Comparison of ENCODE assay signal across 24 mouse cellular contexts in genomic region chr3:51517467-51517866, GRCm38 (mm10). TPM values are rescaled to one million over a fixed set of nuclear protein-coding genes. Genes with fewer than 3 reads are reported as not detected.
DNase-seq lines count a peak whose midpoint lies in the region; ATAC-seq and TF ChIP-seq lines count a peak whose summit lies in the region.
"Had no signal": no experiment of that assay in that cellular context is flagged by ENCODE, and none has a peak within 500 bp of the region (broad histone marks: within the 10 kb centered on the region; RNA-seq: fewer than 3 reads in every experiment).

No protein-coding gene starts in this region.

- H3K9ac ChIP-seq in stomach, embryonic 15.5 days = no peak overlapping the region
- no peak overlapping the region for H3K9ac ChIP-seq in stomach, postnatal 0 days (ENCODE audit: low read length)
- no peak overlapping the region for H3K9ac ChIP-seq in intestine, embryonic 14.5 days (ENCODE audit: low read length)
- 0 out of 2 replicates have a peak overlapping the region, but pooled peaks have one; percentile 37 for H3K9ac ChIP-seq in liver, embryonic 13.5 days
- no peak overlapping the region for H3K9ac ChIP-seq in stomach, embryonic 16.5 days (ENCODE audit: low read length)
- H3K9ac ChIP-seq: embryonic facial prominence, embryonic 12.5 days; forebrain, embryonic 13.5 days; heart, embryonic 15.5 days; limb, embryonic 12.5 days; lung, embryonic 15.5 days had no signal

- no peaks in the 10 kb centered on the region for H3K27me3 ChIP-seq in stomach, embryonic 15.5 days (replicated peaks)
- no peaks in the 10 kb centered on the region for H3K27me3 ChIP-seq in stomach, postnatal 0 days (ENCODE audit: control insufficient read depth, insufficient read depth, low read length)
- H3K27me3 ChIP-seq in intestine, embryonic 14.5 days (replicated peaks; ENCODE audit: control insufficient read depth, insufficient read depth, low read length) = no peaks in the 10 kb centered on the region
- no peaks in the 10 kb centered on the region for H3K27me3 ChIP-seq in liver, embryonic 13.5 days
- no peaks in the 10 kb centered on the region for H3K27me3 ChIP-seq in stomach, embryonic 16.5 days (ENCODE audit: control insufficient read depth, insufficient read depth, low read length)
- H3K27me3 ChIP-seq: embryonic facial prominence, embryonic 12.5 days; forebrain, embryonic 13.5 days; heart, embryonic 15.5 days; limb, embryonic 12.5 days; lung, embryonic 15.5 days had no signal

- no peak overlapping the region for H3K4me3 ChIP-seq in stomach, embryonic 15.5 days (replicated peaks)
- H3K4me3 ChIP-seq in stomach, postnatal 0 days (ENCODE audit: low read depth, low read length) = no peak overlapping the region
- H3K4me3 ChIP-seq in intestine, embryonic 14.5 days (ENCODE audit: low read depth, low read length) = no peak overlapping the region
- H3K4me3 ChIP-seq in liver, embryonic 13.5 days (replicated peaks) = no peak overlapping the region
- H3K4me3 ChIP-seq in stomach, embryonic 16.5 days (replicated peaks; ENCODE audit: low read length) = no peak overlapping the region
- H3K4me3 ChIP-seq: embryonic facial prominence, embryonic 12.5 days; erythroblast, embryonic 14.5 days; forebrain, embryonic 13.5 days; heart, embryonic 15.5 days; limb, embryonic 12.5 days; lung, embryonic 15.5 days; midbrain, embryonic 10.5 days had no signal

- no peak for TF ChIP-seq EP300 in stomach, postnatal 0 days (optimal IDR thresholded peaks at IDR 0.05)

- ATAC-seq in stomach, embryonic 15.5 days (ENCODE audit: insufficient read depth, low FRiP score, low read depth) = no peak
- no peak for ATAC-seq in stomach, postnatal 0 days (ENCODE audit: low FRiP score, low TSS enrichment)
- ATAC-seq in intestine, embryonic 14.5 days (replicated peaks; ENCODE audit: low FRiP score, low TSS enrichment, low read depth) = peak; percentile 75; the same call in 1 of the 2 replicates
- ATAC-seq in liver, embryonic 13.5 days (ENCODE audit: low read depth) = peak; percentile 57; the same call in 1 of the 2 replicates
- 0 out of 2 replicates have a peak, but pooled peaks have one; percentile 41 for ATAC-seq in stomach, embryonic 16.5 days (ENCODE audit: insufficient read depth, low FRiP score)
- ATAC-seq: forebrain, embryonic 13.5 days; hindbrain, embryonic 16.5 days had no signal

- 0 out of 2 replicates have a peak, but pooled peaks cover 4% of the 10 kb centered on the region for H3K4me1 ChIP-seq in stomach, embryonic 15.5 days
- no peaks in the 10 kb centered on the region for H3K4me1 ChIP-seq in stomach, postnatal 0 days (replicated peaks; ENCODE audit: control insufficient read depth, insufficient read depth)
- peaks cover 4% of the 10 kb centered on the region; the same call in 1 of the 2 replicates for H3K4me1 ChIP-seq in intestine, embryonic 14.5 days (replicated peaks; ENCODE audit: control insufficient read depth, insufficient read depth, low read length)
- H3K4me1 ChIP-seq in liver, embryonic 13.5 days (replicated peaks) = peaks cover 31% of the 10 kb centered on the region
- H3K4me1 ChIP-seq in stomach, embryonic 16.5 days (ENCODE audit: control insufficient read depth, insufficient read depth, low read length) = no peaks in the 10 kb centered on the region
- H3K4me1 ChIP-seq: forebrain, embryonic 13.5 days; lung, embryonic 15.5 days had no signal

- peak overlapping the region; percentile 21; the same call in 1 of the 2 replicates for H3K27ac ChIP-seq in stomach, embryonic 15.5 days
- no peak overlapping the region for H3K27ac ChIP-seq in stomach, postnatal 0 days (replicated peaks)
- no peak overlapping the region for H3K27ac ChIP-seq in intestine, embryonic 14.5 days (ENCODE audit: low read depth)
- peak overlapping the region; percentile 81 for H3K27ac ChIP-seq in liver, embryonic 13.5 days
- no peak overlapping the region for H3K27ac ChIP-seq in stomach, embryonic 16.5 days (ENCODE audit: low read length)
- H3K27ac ChIP-seq: embryonic facial prominence, embryonic 12.5 days; forebrain, embryonic 13.5 days; heart, embryonic 15.5 days; limb, embryonic 12.5 days; lung, embryonic 15.5 days; midbrain, embryonic 10.5 days had no signal

- WGBS in stomach, embryonic 15.5 days = 64% methylated on average over 4 of the region's 4 CpGs
- WGBS in stomach, postnatal 0 days = 71% methylated on average over 4 of the region's 4 CpGs
- 58% methylated on average over 4 of the region's 4 CpGs for WGBS in intestine, embryonic 14.5 days
- WGBS in liver, embryonic 13.5 days (ENCODE audit: insufficient replicate concordance) = 49% methylated on average over 4 of the region's 4 CpGs
- 69% methylated on average over 4 of the region's 4 CpGs for WGBS in stomach, embryonic 16.5 days

- peaks cover 10% of the 10 kb centered on the region for H3K36me3 ChIP-seq in stomach, embryonic 15.5 days
- peaks cover 3% of the 10 kb centered on the region; the same call in 1 of the 2 replicates for H3K36me3 ChIP-seq in stomach, postnatal 0 days (ENCODE audit: control insufficient read depth, insufficient read depth, low read length)
- peaks cover 33% of the 10 kb centered on the region for H3K36me3 ChIP-seq in intestine, embryonic 14.5 days (ENCODE audit: control insufficient read depth, insufficient read depth, low read length)
- H3K36me3 ChIP-seq in liver, embryonic 13.5 days = peaks cover 9% of the 10 kb centered on the region
- no peaks in the 10 kb centered on the region for H3K36me3 ChIP-seq in stomach, embryonic 16.5 days (ENCODE audit: control insufficient read depth, insufficient read depth, low read length)

- H3K4me2 ChIP-seq in stomach, embryonic 15.5 days = no peak overlapping the region
- H3K4me2 ChIP-seq in stomach, postnatal 0 days (replicated peaks; ENCODE audit: low read depth) = no peak overlapping the region
- H3K4me2 ChIP-seq in intestine, embryonic 14.5 days (ENCODE audit: low read length) = no peak overlapping the region
- H3K4me2 ChIP-seq in liver, embryonic 13.5 days = peak overlapping the region; percentile 63
- no peak overlapping the region for H3K4me2 ChIP-seq in stomach, embryonic 16.5 days (ENCODE audit: low read depth, low read length)
- H3K4me2 ChIP-seq: embryonic facial prominence, embryonic 12.5 days; forebrain, embryonic 13.5 days; heart, embryonic 15.5 days; limb, embryonic 12.5 days; lung, embryonic 15.5 days had no signal

- no peaks in the 10 kb centered on the region for H3K9me3 ChIP-seq in stomach, embryonic 15.5 days
- no peaks in the 10 kb centered on the region for H3K9me3 ChIP-seq in stomach, postnatal 0 days (ENCODE audit: control insufficient read depth, low read length)
- H3K9me3 ChIP-seq in intestine, embryonic 14.5 days (ENCODE audit: control insufficient read depth, low read length) = no peaks in the 10 kb centered on the region
- no peaks in the 10 kb centered on the region for H3K9me3 ChIP-seq in liver, embryonic 13.5 days (replicated peaks)
- H3K9me3 ChIP-seq in stomach, embryonic 16.5 days (replicated peaks; ENCODE audit: control insufficient read depth, low read length) = no peaks in the 10 kb centered on the region
- H3K9me3 ChIP-seq: embryonic facial prominence, embryonic 12.5 days; forebrain, embryonic 13.5 days; heart, embryonic 15.5 days; limb, embryonic 12.5 days; lung, embryonic 15.5 days; midbrain, embryonic 10.5 days had no signal

- no peak for DNase-seq in stomach, postnatal 0 days (ENCODE audit: low spot score)
- no peak for DNase-seq in intestine, embryonic 14.5 days (ENCODE audit: low spot score)
- DNase-seq in liver, embryonic 13.5 days = no peak
- DNase-seq in thymus, postnatal 10 days (ENCODE audit: low spot score in 2 of 2) = no peak
- no peak for DNase-seq in embryo, embryonic 9.5 days (ENCODE audit: extremely low spot score)
- no peak for DNase-seq in spleen, adult 18-20 months
- DNase-seq: adrenal gland, postnatal 36 days; cerebellum, adult 9-10 months; gastrocnemius, postnatal 25 days; kidney, postnatal 10 days; layer of hippocampus, adult 9-11 months; lung, postnatal 4 days; right cerebral cortex, postnatal 25 days; thymus, adult 18-20 months had no signal

- no peak for TF ChIP-seq CTCF in stomach, postnatal 0 days (IDR thresholded peaks at IDR 0.05; ENCODE audit: low read depth)

RNA-seq across cellular contexts. Expression of gene Rab33b, which starts 33.7 kb away (rescaled TPM):
- polyA plus RNA-seq in stomach, embryonic 15.5 days (2015; fragmentation: Nextera tagmentation; extraction: Ambion mirVana) = 23.7 and 26.7 TPM in 2 replicates
- 15.9 TPM in 2 replicates for polyA plus RNA-seq in stomach, postnatal 0 days (2015; fragmentation: Nextera tagmentation; extraction: Ambion mirVana)
- polyA plus RNA-seq in intestine, embryonic 14.5 days (2014; fragmentation: Nextera tagmentation; extraction: Ambion mirVana) = 20.0 and 20.3 TPM in 2 replicates
- polyA plus RNA-seq in liver, embryonic 13.5 days (2015; fragmentation: Nextera tagmentation; extraction: Ambion mirVana) = 4.9 and 5.8 TPM in 2 replicates
- 24.8 and 26.2 TPM in 2 replicates for polyA plus RNA-seq in stomach, embryonic 16.5 days (2015; fragmentation: Nextera tagmentation; extraction: Ambion mirVana)

RNA-seq across cellular contexts. Expression of gene Setd7, which starts 43.2 kb away (rescaled TPM):
- polyA plus RNA-seq in stomach, embryonic 15.5 days (2015; fragmentation: Nextera tagmentation; extraction: Ambion mirVana) = 3.6 and 5.0 TPM in 2 replicates
- 1.5 and 1.8 TPM in 2 replicates for polyA plus RNA-seq in stomach, postnatal 0 days (2015; fragmentation: Nextera tagmentation; extraction: Ambion mirVana)
- 4.2 and 5.8 TPM in 2 replicates for polyA plus RNA-seq in intestine, embryonic 14.5 days (2014; fragmentation: Nextera tagmentation; extraction: Ambion mirVana)
- polyA plus RNA-seq in liver, embryonic 13.5 days (2015; fragmentation: Nextera tagmentation; extraction: Ambion mirVana) = 0.45 and 0.67 TPM in 2 replicates
- polyA plus RNA-seq in stomach, embryonic 16.5 days (2015; fragmentation: Nextera tagmentation; extraction: Ambion mirVana) = 2.8 and 4.8 TPM in 2 replicates

Comparison
In these comparisons a context has a peak if more than half of its experiments do, and no peak if none do; other contexts are left out.
1. ATAC-seq: peak in intestine, embryonic 14.5 days (single experiment), liver, embryonic 13.5 days (single experiment) and stomach, embryonic 16.5 days (single experiment); none in stomach, embryonic 15.5 days (single experiment) and stomach, postnatal 0 days (single experiment).
2. H3K27ac ChIP-seq: peak in stomach, embryonic 15.5 days (single experiment) and liver, embryonic 13.5 days (single experiment); none in stomach, postnatal 0 days (single experiment), intestine, embryonic 14.5 days (single experiment) and stomach, embryonic 16.5 days (single experiment).